Mouse (Mus musculus) neural tube, embryonic 14.5 days (tissue): ENCODE measurements around the gene Tas2r138. TPM values are rescaled to one million over a fixed set of nuclear protein-coding genes. Genes with fewer than 3 reads are reported as not detected.
A peak's percentile ranks its signal among the peaks of the same experiment; 100 is the strongest.
"Not testable (repeated sequence)": the region's sequence is repeated elsewhere in the genome, so short reads cannot be mapped to it uniquely, and the experiment has no call there.

Experiments
- ATAC-seq: fragments of 200-750 bp; cut with Nextera tagmentation; 2 replicates; pipeline ENCODE4 v1.8.0; 2017; ENCODE audit warnings: low read depth, mild to moderate bottlenecking, moderate TSS enrichment, moderate library complexity
- H3K27ac ChIP-seq: fragments of 300-500 bp; sonication (generic); 2 replicates; pipeline ENCODE4 v1.5.1; 2014; ENCODE audit warnings: low read depth, mild to moderate bottlenecking, control low read depth, low read length, moderate library complexity, mixed read lengths
- H3K27me3 ChIP-seq: fragments of 300-500 bp; sonication (generic); 2 replicates; pipeline ENCODE4 v1.6.1; 2014; ENCODE audit warnings: low read length; ENCODE audit not compliant: control insufficient read depth, insufficient read depth
- H3K36me3 ChIP-seq: fragments of 300-500 bp; sonication (generic); 2 replicates; pipeline ENCODE4 v1.6.1; 2014; ENCODE audit warnings: low read length, mixed read lengths; ENCODE audit not compliant: control insufficient read depth, insufficient read depth
- H3K4me1 ChIP-seq: fragments of 300-500 bp; sonication (generic); 2 replicates; pipeline ENCODE4 v1.6.1; 2014; ENCODE audit warnings: low read length; ENCODE audit not compliant: control insufficient read depth, insufficient read depth
- H3K4me2 ChIP-seq: fragments of 300-500 bp; sonication (generic); 2 replicates; pipeline ENCODE4 v1.6.1; 2014; ENCODE audit warnings: mild to moderate bottlenecking, low read depth, low read length, control low read depth
- H3K4me3 ChIP-seq: fragments of 300-500 bp; sonication (generic); 2 replicates; pipeline ENCODE4 v1.5.1; 2014; ENCODE audit warnings: low read depth, low read length, control low read depth, mixed read lengths
- H3K9ac ChIP-seq: fragments of 300-500 bp; sonication (generic); replicated peaks from 2 replicates; pipeline ENCODE4 v1.6.1; 2014; ENCODE audit warnings: low read depth, mild to moderate bottlenecking, control low read depth, low read length, mixed read lengths
- H3K9me3 ChIP-seq: fragments of 300-500 bp; sonication (generic); 2 replicates; pipeline ENCODE4 v1.6.1; 2016; ENCODE audit warnings: low read length; ENCODE audit not compliant: control insufficient read depth
- WGBS: fragments of 180-500 bp; shearing (Covaris S2); extraction: QIAGEN DNeasy Blood & Tissue Kit; methylation state at CpG from one replicate; pipeline ENCODE4 v1.1.7; 2014; 5-methylcytosine and 5-hydroxymethylcytosine counted together
- polyA plus RNA-seq: library from polyadenylated mRNA; unstranded; fragments of >200 nt; fragmentation: Nextera tagmentation; extraction: Ambion mirVana; gene quantifications from 2 replicates; pipeline ENCODE4 v1.2.1, GENCODE M21; 2014

Tas2r138 gene
- polyA plus RNA-seq, 1 experiment from 2014 or later = not detected

GRCm38 (mm10) chr6:40626111-40626510 is 13.0 kb upstream of the Tas2r138 start:
- H3K4me1 ChIP-seq = no peaks in the 10 kb centered on the region
- no peak overlapping the region for H3K27ac ChIP-seq
- no peak for ATAC-seq
- H3K4me2 ChIP-seq = no peak overlapping the region
- no peaks in the 10 kb centered on the region for H3K27me3 ChIP-seq
- H3K9me3 ChIP-seq = no peaks in the 10 kb centered on the region
- no peak overlapping the region for H3K4me3 ChIP-seq
- H3K36me3 ChIP-seq = no peaks in the 10 kb centered on the region
- H3K9ac ChIP-seq = no peak overlapping the region
- 76% methylated on average over 1 of the region's 1 CpGs for WGBS

- Histone ChIP-seq H3K9me3 (no peaks in the 10 kb centered on the region), H3K36me3 (no peaks in the 10 kb centered on the region), H3K27ac (no peak overlapping the region), H3K4me3 (no peak overlapping the region), H3K4me2 (no peak overlapping the region), H3K9ac (no peak overlapping the region), H3K27me3 (no peaks in the 10 kb centered on the region), H3K4me1 (no peaks in the 10 kb centered on the region)
- ATAC-seq = peak; percentile 65; the same call in 1 of the 2 replicates
- 20% methylated on average over 2 of the region's 2 CpGs for WGBS
These were observed 4.9 kb upstream of the Tas2r138 start for GRCm38 (mm10) chr6:40617965-40618364.

- Histone ChIP-seq H3K4me3 (no peak overlapping the region), H3K36me3 (no peaks in the 10 kb centered on the region), H3K9me3 (no peaks in the 10 kb centered on the region), H3K27me3 (no peaks in the 10 kb centered on the region), H3K27ac (no peak overlapping the region), H3K4me2 (no peak overlapping the region), H3K4me1 (no peaks in the 10 kb centered on the region), H3K9ac (no peak overlapping the region)
- WGBS = 69% methylated on average over 8 of the region's 8 CpGs
- ATAC-seq = no peak
These were observed 2.9 kb downstream of the Tas2r138 start for GRCm38 (mm10) chr6:40610244-40610643.

GRCm38 (mm10) chr6:40607431-40607830 is 5.7 kb downstream of the Tas2r138 start:
- Histone ChIP-seq H3K4me1 (no peaks in the 10 kb centered on the region), H3K4me2 (no peak overlapping the region), H3K4me3 (no peak overlapping the region), H3K9me3 (no peaks in the 10 kb centered on the region), H3K36me3 (no peaks in the 10 kb centered on the region), H3K9ac (no peak overlapping the region), H3K27me3 (no peaks in the 10 kb centered on the region), H3K27ac (no peak overlapping the region)
- ATAC-seq = no peak

GRCm38 (mm10) chr6:40598546-40598945 is 14.6 kb downstream of the Tas2r138 start:
- not testable (repeated sequence) for H3K4me3 ChIP-seq, H3K36me3 ChIP-seq, H3K27ac ChIP-seq, ATAC-seq, H3K9me3 ChIP-seq, H3K9ac ChIP-seq, H3K27me3 ChIP-seq, H3K4me1 ChIP-seq, H3K4me2 ChIP-seq
- WGBS = 36% methylated on average over 4 of the region's 4 CpGs

- Histone ChIP-seq H3K4me2 (no peak overlapping the region), H3K36me3 (no peaks in the 10 kb centered on the region), H3K4me1 (no peaks in the 10 kb centered on the region), H3K9ac (no peak overlapping the region), H3K27ac (no peak overlapping the region), H3K4me3 (no peak overlapping the region), H3K27me3 (no peaks in the 10 kb centered on the region), H3K9me3 (no peaks in the 10 kb centered on the region)
- ATAC-seq = no peak
- WGBS = 84% methylated on average over 3 of the region's 3 CpGs
These were observed 18.1 kb downstream of the Tas2r138 start for GRCm38 (mm10) chr6:40594804-40595550.

- Histone ChIP-seq H3K9me3 (no peaks in the 10 kb centered on the region), H3K27me3 (no peaks in the 10 kb centered on the region), H3K4me3 (no peak overlapping the region), H3K4me2 (no peak overlapping the region), H3K9ac (no peak overlapping the region), H3K27ac (no peak overlapping the region), H3K4me1 (no peaks in the 10 kb centered on the region), H3K36me3 (no peaks in the 10 kb centered on the region)
- ATAC-seq = no peak
- 97% methylated on average over 2 of the region's 2 CpGs for WGBS
These were observed 24.8 kb downstream of the Tas2r138 start for GRCm38 (mm10) chr6:40588346-40588745.

- no peaks in the 10 kb centered on the region for H3K27me3 ChIP-seq
- H3K27ac ChIP-seq = no peak within 1 kb of the TSS
- H3K9ac ChIP-seq = no peak within 1 kb of the TSS
- no peak within 1 kb of the TSS for H3K4me3 ChIP-seq
- ATAC-seq = no peak
- H3K9me3 ChIP-seq = no peaks in the 10 kb centered on the region
- H3K4me1 ChIP-seq = no peaks in the 10 kb centered on the region
- no peaks in the 10 kb centered on the region for H3K36me3 ChIP-seq
- WGBS = 87% methylated on average over 5 of the region's 5 CpGs
- no peak within 1 kb of the TSS for H3K4me2 ChIP-seq
These were observed 27.5 kb downstream of the Tas2r138 start, which contains the start of gene Clec5a for GRCm38 (mm10) chr6:40585645-40586044. TSS of gene Clec5a (minus strand) at chr6:40585821.

- Histone ChIP-seq H3K36me3 (no peaks in the 10 kb centered on the region), H3K9me3 (no peaks in the 10 kb centered on the region), H3K4me1 (no peaks in the 10 kb centered on the region), H3K4me2 (no peak overlapping the region), H3K9ac (no peak overlapping the region), H3K27ac (no peak overlapping the region), H3K27me3 (no peaks in the 10 kb centered on the region), H3K4me3 (no peak overlapping the region)
- WGBS = 85% methylated on average over 6 of the region's 6 CpGs
- ATAC-seq = no peak
These were observed 28.8 kb downstream of the Tas2r138 start for GRCm38 (mm10) chr6:40584336-40584735.
